ENCODE assay signal across 8 mouse cellular contexts in the genomic region with DNA sequence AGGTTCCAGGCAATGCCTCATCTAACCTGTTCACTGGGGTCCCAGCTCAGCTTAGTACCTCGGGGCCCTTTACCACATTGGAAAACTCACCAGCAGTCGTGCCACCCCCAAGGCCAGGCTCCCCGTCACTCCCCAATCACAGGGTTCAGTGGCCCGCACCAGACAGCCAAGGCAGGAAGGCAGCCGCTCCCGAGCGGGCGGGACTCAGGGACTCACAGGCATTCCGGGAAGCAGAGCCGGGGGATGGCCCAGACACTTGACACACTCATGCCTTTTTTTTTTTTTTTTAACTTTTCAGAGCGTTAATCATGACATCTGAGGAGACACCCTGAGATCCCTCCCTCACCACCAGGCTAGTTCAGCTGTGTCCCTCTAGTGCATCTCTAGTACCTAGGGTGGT. TPM values are rescaled to one million over a fixed set of nuclear protein-coding genes. Genes with fewer than 3 reads are reported as not detected.
DNase-seq lines count a peak whose midpoint lies in the region; ATAC-seq and TF ChIP-seq lines count a peak whose summit lies in the region.

No protein-coding gene starts in this region.

- no peak for TF ChIP-seq CTCF in heart, postnatal 0 days (IDR thresholded peaks at IDR 0.05; ENCODE audit: low read depth)

- no peaks in the 10 kb centered on the region for H3K9me3 ChIP-seq in ES-E14 (ENCODE audit: control insufficient read depth, insufficient read depth, low read depth, low read length)
- no peaks in the 10 kb centered on the region for H3K9me3 ChIP-seq in heart, postnatal 0 days (replicated peaks; ENCODE audit: control insufficient read depth, low read length)
- no peaks in the 10 kb centered on the region for H3K9me3 ChIP-seq in stomach, embryonic 15.5 days

- no peak for ATAC-seq in heart, postnatal 0 days (ENCODE audit: insufficient read depth, low read depth)
- ATAC-seq in stomach, embryonic 15.5 days (ENCODE audit: insufficient read depth, low FRiP score, low read depth) = no peak

- DNase-seq in ES-E14 (ENCODE audit: low read depth, low spot score) (no peak), liver (peak; percentile 57)
- peak; percentile 83 for DNase-seq in adrenal gland, adult 2 months
- no peak for DNase-seq in heart, postnatal 0 days (ENCODE audit: low spot score)
- no peak for DNase-seq in cerebellum, adult 11 months
- DNase-seq in cerebellum, postnatal 4 days (ENCODE audit: low spot score in 2 of 2) = no peak
- DNase-seq in cerebellum, postnatal 25 days = no peak

- peak overlapping the region in 1 of 2 experiments; percentile 93; a peak in 1 of 4 replicates for H3K4me3 ChIP-seq in ES-E14 (ENCODE audit: insufficient read depth in 1 of 2, low read depth in 1 of 2, low read length in 2 of 2, poor library complexity in 1 of 2, severe bottlenecking in 1 of 2)
- peak overlapping the region; percentile 77 for H3K4me3 ChIP-seq in heart, postnatal 0 days (ENCODE audit: low read depth, low read length)
- peak overlapping the region; percentile 98; the same call in 1 of the 2 replicates for H3K4me3 ChIP-seq in stomach, embryonic 15.5 days (replicated peaks)

- peaks cover 3 to 33% of the 10 kb centered on the region in 2 experiments for H3K4me1 ChIP-seq in ES-E14 (ENCODE audit: control insufficient read depth in 2 of 2, insufficient read depth in 2 of 2, low read length in 2 of 2, poor library complexity in 1 of 2)
- H3K4me1 ChIP-seq in heart, postnatal 0 days (ENCODE audit: control insufficient read depth, insufficient read depth) = peaks cover 37% of the 10 kb centered on the region
- H3K4me1 ChIP-seq in stomach, embryonic 15.5 days = peaks cover 47% of the 10 kb centered on the region

- WGBS in heart, postnatal 0 days = 30% methylated on average over 11 of the region's 11 CpGs
- 52% methylated on average over 11 of the region's 11 CpGs for WGBS in stomach, embryonic 15.5 days

- H3K36me3 ChIP-seq in ES-E14 (ENCODE audit: control insufficient read depth, insufficient read depth, low read length, poor library complexity, severe bottlenecking) = peaks cover 3% of the 10 kb centered on the region; the same call in 1 of the 2 replicates
- H3K36me3 ChIP-seq in heart, postnatal 0 days (replicated peaks; ENCODE audit: control insufficient read depth, insufficient read depth, low read length) = no peaks in the 10 kb centered on the region
- H3K36me3 ChIP-seq in stomach, embryonic 15.5 days = no peaks in the 10 kb centered on the region

- no peak overlapping the region for H3K27ac ChIP-seq in ES-E14 (ENCODE audit: insufficient read depth, low read depth, low read length, poor library complexity, severe bottlenecking)
- H3K27ac ChIP-seq in heart, postnatal 0 days (ENCODE audit: low read depth) = no peak overlapping the region
- H3K27ac ChIP-seq in stomach, embryonic 15.5 days = no peak overlapping the region

- H3K27me3 ChIP-seq in heart, postnatal 0 days (ENCODE audit: control insufficient read depth, insufficient read depth, low read length) = no peaks in the 10 kb centered on the region
- no peaks in the 10 kb centered on the region for H3K27me3 ChIP-seq in stomach, embryonic 15.5 days (replicated peaks)

- no peak for TF ChIP-seq EP300 in heart, postnatal 0 days (IDR thresholded peaks at IDR 0.05; ENCODE audit: low read depth)

- peak overlapping the region; percentile 96 for H3K4me2 ChIP-seq in heart, postnatal 0 days (ENCODE audit: low read depth, low read length)
- peak overlapping the region; percentile 85 for H3K4me2 ChIP-seq in stomach, embryonic 15.5 days

- H3K9ac ChIP-seq in ES-E14 (ENCODE audit: insufficient read depth, low read depth, low read length, poor library complexity, severe bottlenecking) = peak overlapping the region; percentile 29; the same call in 1 of the 2 replicates
- no peak overlapping the region for H3K9ac ChIP-seq in heart, postnatal 0 days (replicated peaks; ENCODE audit: low read depth, low read length)
- no peak overlapping the region for H3K9ac ChIP-seq in stomach, embryonic 15.5 days

- in situ Hi-C loops in ES-E14 (cut with MboI; ENCODE audit: low sequenced_read_pairs in 2 of 2, unreplicated experiment in 2 of 2) = loop anchor here in 1 of 2 experiments (25.0 kb wide), 1 partner anchor 114 kb away; a partner anchor contains a TSS

TF ChIP-seq in ES-E14, 5 proteins besides CTCF, POLR2A, EP300 and RAD21:
- TF ChIP-seq ZC3H11A (IDR thresholded peaks at IDR 0.05; ENCODE audit: borderline replicate concordance, low read depth, low read length) = no peak
- peak; percentile 59; the same call in 1 of the 2 replicates for TF ChIP-seq ZNF384 (IDR thresholded peaks at IDR 0.05; ENCODE audit: low read depth, low read length)
- no peak for TF ChIP-seq MAFK (IDR thresholded peaks at IDR 0.05; ENCODE audit: insufficient read depth, low read depth, low read length)
- no peak for TF ChIP-seq HCFC1 (IDR thresholded peaks at IDR 0.05; ENCODE audit: borderline replicate concordance, insufficient read depth, low read length)

RNA-seq across cellular contexts. Expression of a gene that starts 4.4 kb away (rescaled TPM):
- 36.6 and 49.3 TPM in 2 replicates for total RNA-seq in ES-E14 (2012; rRNA removed)
- total RNA-seq in adrenal gland, adult 2 months (2021) = 10 to 100 TPM; 38.5 to 59.3 TPM
- polyA plus RNA-seq in adrenal gland, adult 2 months (2012; rRNA removed) = 102 and 120 TPM in 2 replicates
- total RNA-seq in heart, postnatal 0 days (2014; rRNA removed; ENCODE audit: low replicate concordance) = 21.1 and 22.0 TPM in 2 replicates
- 5.9 and 6.3 TPM in 2 replicates for polyA plus RNA-seq in heart, postnatal 0 days (2015; fragmentation: Nextera tagmentation; extraction: Ambion mirVana)
- polyA plus RNA-seq in stomach, embryonic 15.5 days (2015; fragmentation: Nextera tagmentation; extraction: Ambion mirVana) = 14.8 and 15.9 TPM in 2 replicates

RNA-seq across cellular contexts. Expression of a gene that starts 14.6 kb away (rescaled TPM):
- total RNA-seq in ES-E14 (2012; rRNA removed) = 124 and 141 TPM in 2 replicates
- total RNA-seq in adrenal gland, adult 2 months (2021) = 100 to 1,000 TPM; 153 to 156 TPM
- polyA plus RNA-seq in adrenal gland, adult 2 months (2012; rRNA removed) = 151 and 159 TPM in 2 replicates
- total RNA-seq in heart, postnatal 0 days (2014; rRNA removed; ENCODE audit: low replicate concordance) = 40.3 and 57.4 TPM in 2 replicates
- 10.6 and 10.8 TPM in 2 replicates for polyA plus RNA-seq in heart, postnatal 0 days (2015; fragmentation: Nextera tagmentation; extraction: Ambion mirVana)
- polyA plus RNA-seq in stomach, embryonic 15.5 days (2015; fragmentation: Nextera tagmentation; extraction: Ambion mirVana) = 16.9 and 19.2 TPM in 2 replicates

RNA-seq across cellular contexts. Expression of a gene that starts 37.5 kb away (rescaled TPM):
- total RNA-seq in ES-E14 (2012; rRNA removed) = 217 and 226 TPM in 2 replicates
- 100 to 1,000 TPM; 654 to 778 TPM for total RNA-seq in adrenal gland, adult 2 months (2021)
- 5,895 and 6,727 TPM in 2 replicates for polyA plus RNA-seq in adrenal gland, adult 2 months (2012; rRNA removed)
- total RNA-seq in heart, postnatal 0 days (2014; rRNA removed; ENCODE audit: low replicate concordance) = 970 and 972 TPM in 2 replicates
- 1,858 and 1,876 TPM in 2 replicates for polyA plus RNA-seq in heart, postnatal 0 days (2015; fragmentation: Nextera tagmentation; extraction: Ambion mirVana)
- 544 and 602 TPM in 2 replicates for polyA plus RNA-seq in stomach, embryonic 15.5 days (2015; fragmentation: Nextera tagmentation; extraction: Ambion mirVana)

RNA-seq across cellular contexts. Expression of a gene that starts 39.7 kb away (rescaled TPM):
- 20.9 and 41.0 TPM in 2 replicates for total RNA-seq in ES-E14 (2012; rRNA removed)
- 100 to 1,000 TPM in 1 of 2 experiments, 10 to 100 TPM in 1; 74.5 to 118 TPM for total RNA-seq in adrenal gland, adult 2 months (2021)
- 84.3 and 84.6 TPM in 2 replicates for polyA plus RNA-seq in adrenal gland, adult 2 months (2012; rRNA removed)
- 2.8 and 5.9 TPM in 2 replicates for total RNA-seq in heart, postnatal 0 days (2014; rRNA removed; ENCODE audit: low replicate concordance)
- polyA plus RNA-seq in heart, postnatal 0 days (2015; fragmentation: Nextera tagmentation; extraction: Ambion mirVana) = 1.0 and 1.1 TPM in 2 replicates
- 5.1 and 6.7 TPM in 2 replicates for polyA plus RNA-seq in stomach, embryonic 15.5 days (2015; fragmentation: Nextera tagmentation; extraction: Ambion mirVana)

RNA-seq across cellular contexts. Expression of a gene that starts 47.1 kb away (rescaled TPM):
- total RNA-seq in ES-E14 (2012; rRNA removed) = 38.3 and 42.6 TPM in 2 replicates
- 100 to 1,000 TPM in 1 of 2 experiments, 10 to 100 TPM in 1; 75.8 to 115 TPM for total RNA-seq in adrenal gland, adult 2 months (2021)
- 233 and 269 TPM in 2 replicates for polyA plus RNA-seq in adrenal gland, adult 2 months (2012; rRNA removed)
- total RNA-seq in heart, postnatal 0 days (2014; rRNA removed; ENCODE audit: low replicate concordance) = 100 and 122 TPM in 2 replicates
- 12.4 and 15.8 TPM in 2 replicates for polyA plus RNA-seq in heart, postnatal 0 days (2015; fragmentation: Nextera tagmentation; extraction: Ambion mirVana)
- polyA plus RNA-seq in stomach, embryonic 15.5 days (2015; fragmentation: Nextera tagmentation; extraction: Ambion mirVana) = 16.0 and 19.8 TPM in 2 replicates

Comparison
In these comparisons a context has a peak if more than half of its experiments do, and no peak if none do; other contexts are left out.
1. DNase-seq: peak in adrenal gland, adult 2 months (single experiment) and liver (single experiment); none in ES-E14 (single experiment), heart, postnatal 0 days (single experiment), cerebellum, adult 11 months (single experiment), cerebellum, postnatal 4 days (0 of 2) and cerebellum, postnatal 25 days (0 of 2).